Mouse (Mus musculus) urinary bladder, postnatal 10 days (tissue): ENCODE measurements around the gene B3gat1.
A peak's percentile ranks its signal among the peaks of the same experiment; 100 is the strongest.

Experiments
- DNase-seq: peaks from one replicate; pipeline ENCODE4 v3.0.0; 2022; ENCODE audit warnings: low spot score

B3gat1 gene

GRCm38 (mm10) chr9:26776122-26776902 is 42.8 kb downstream of the B3gat1 start:
- no peak for DNase-seq

GRCm38 (mm10) chr9:26778421-26778820 is 44.9 kb downstream of the B3gat1 start:
- DNase-seq: no peak

- DNase-seq: no peak
These were observed 50.0 kb downstream of the B3gat1 start for GRCm38 (mm10) chr9:26783414-26783975.

GRCm38 (mm10) chr9:26792829-26793228 is 59.3 kb downstream of the B3gat1 start:
- DNase-seq: no peak

- DNase-seq: no peak
These were observed 64.7 kb downstream of the B3gat1 start for GRCm38 (mm10) chr9:26798205-26798604.

- no peak for DNase-seq
These were observed 65.2 kb downstream of the B3gat1 start for GRCm38 (mm10) chr9:26798731-26799130.

- no peak for DNase-seq
These were observed 66.8 kb downstream of the B3gat1 start for GRCm38 (mm10) chr9:26800357-26800756.

GRCm38 (mm10) chr9:26804321-26804720 is 70.8 kb downstream of the B3gat1 start:
- DNase-seq: no peak

- DNase-seq: peak; percentile 87
These were observed 72.6 kb downstream of the B3gat1 start, which contains the start of gene Glb1l2 for GRCm38 (mm10) chr9:26805935-26806666. Glb1l2 (minus strand) TSS chr9:26806468.

GRCm38 (mm10) chr9:26808735-26809134 is 75.2 kb downstream of the B3gat1 start:
- no peak for DNase-seq
